Mouse (Mus musculus) kidney, postnatal 4 days (tissue): ENCODE measurements around the gene Spint5.

Experiments
- DNase-seq, 2 experiments: peaks; one replicate each; pipeline ENCODE4 v3.0.0; 2021; ENCODE audit warnings: mixed read lengths in 2 of 2

Gene Spint5

DNA sequence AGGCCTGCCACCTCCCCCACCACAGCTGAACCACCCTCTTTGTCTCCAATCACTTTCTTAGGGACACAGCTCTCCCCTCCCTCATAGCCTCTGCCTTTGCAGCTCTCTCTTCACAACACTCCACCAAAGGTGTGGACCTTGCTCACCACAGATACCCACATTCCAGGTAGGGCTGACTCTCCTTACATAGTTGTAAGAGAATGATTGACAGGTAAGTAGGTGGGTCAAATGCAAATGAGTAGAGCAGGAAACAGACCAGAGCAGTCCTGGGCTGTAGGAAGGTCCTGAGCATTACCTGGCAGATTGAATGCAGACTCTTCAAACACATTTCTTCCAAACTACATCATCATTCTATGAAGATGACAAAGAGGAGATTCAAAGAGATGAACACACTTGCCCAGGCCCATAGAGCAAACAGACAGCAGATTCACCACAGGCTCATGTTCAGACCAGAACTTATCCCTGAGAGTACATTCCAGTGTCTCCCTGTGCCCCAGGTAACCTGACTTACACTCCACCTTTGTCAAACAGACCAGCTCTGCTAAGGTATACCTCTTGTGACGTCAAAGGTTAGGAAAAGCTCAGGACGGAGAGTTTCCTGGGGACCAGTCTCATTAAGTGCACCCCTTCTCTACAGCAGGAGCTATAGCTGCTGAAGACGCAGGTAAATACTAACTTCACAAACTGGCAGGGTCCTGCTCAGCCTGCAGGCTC is 22.4 kb downstream of the Spint5 start:
- peak in 1 of 2 experiments; percentile 17 for DNase-seq

DNA sequence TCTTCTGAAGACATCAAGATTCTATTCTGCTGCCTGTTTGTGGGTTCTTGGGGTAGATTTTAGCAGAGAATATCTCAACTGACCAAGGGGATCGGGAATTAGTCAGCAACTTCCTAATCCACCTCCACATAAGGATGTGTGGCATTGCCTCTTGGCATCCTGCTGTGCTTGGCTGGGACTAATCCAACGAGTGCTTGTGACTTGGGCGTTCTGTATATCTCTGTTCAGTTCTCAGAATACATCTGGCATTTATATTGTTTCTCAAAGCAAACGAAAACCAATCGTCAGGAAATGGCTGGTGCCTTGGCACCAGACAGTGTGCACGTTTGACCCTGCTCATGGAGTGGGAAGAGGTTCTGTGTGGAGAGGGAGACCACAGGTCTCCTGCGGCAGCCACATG is 24.8 kb downstream of the Spint5 start:
- no peak for DNase-seq

DNA sequence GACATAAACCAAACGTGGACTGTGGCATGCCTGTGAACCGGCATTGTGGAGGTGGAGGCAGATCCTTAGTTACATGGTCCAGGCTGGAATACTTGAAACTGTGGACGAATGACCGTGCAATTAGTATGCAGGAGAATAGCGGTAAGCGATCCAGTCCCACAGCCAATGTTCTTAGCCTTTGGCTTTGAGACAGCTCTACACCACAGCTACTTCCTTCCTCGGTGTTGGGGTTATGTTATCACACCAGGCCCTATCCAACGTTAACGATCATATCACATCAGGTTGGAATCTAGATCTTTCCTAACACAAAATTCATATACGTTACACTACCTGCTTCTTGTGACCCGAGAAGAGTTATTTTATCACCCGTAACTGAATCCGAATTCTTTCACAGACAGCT is 29.9 kb downstream of the Spint5 start:
- DNase-seq = no peak

DNA sequence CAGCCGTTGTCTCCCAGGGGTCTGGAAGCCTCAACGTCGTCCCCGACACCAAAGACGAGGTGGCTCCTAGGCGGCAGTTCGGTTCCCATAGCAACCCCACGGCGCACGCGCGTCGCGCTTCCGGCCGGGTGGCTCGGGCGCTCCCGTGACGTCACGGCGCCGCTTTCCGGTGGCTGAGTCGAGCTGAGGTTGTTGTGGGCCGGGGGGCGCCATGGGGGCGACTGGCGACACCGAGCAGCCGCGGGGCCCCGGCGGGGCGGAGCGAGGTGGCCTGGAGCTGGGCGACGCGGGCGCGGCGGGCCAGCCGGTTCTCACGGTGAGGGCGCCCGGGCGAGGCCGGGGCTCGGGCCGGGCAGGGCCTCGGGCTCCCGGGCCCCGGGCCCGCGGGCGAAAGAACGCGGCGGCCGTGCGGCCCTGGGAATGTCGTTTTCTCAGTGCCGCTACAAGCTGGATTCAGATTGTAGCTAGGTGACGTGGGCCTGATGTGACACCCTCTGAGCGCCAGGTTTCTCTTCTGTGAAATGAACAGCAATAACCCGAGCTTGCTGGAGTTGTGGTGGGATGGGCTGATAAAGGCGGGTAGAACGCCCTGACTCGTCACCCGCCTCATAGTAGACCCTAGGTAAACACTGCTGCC is 30.9 kb downstream of the Spint5 start, which contains the start of the genes Wfdc3 and Dnttip1:
Gene Wfdc3 (minus strand): TSS at position 89 of the 637 bp plus-strand sequence.
Gene Dnttip1 (plus strand): TSS at position 141 of the 637 bp plus-strand sequence.
- DNase-seq = peak; percentile 96 to 97

DNA sequence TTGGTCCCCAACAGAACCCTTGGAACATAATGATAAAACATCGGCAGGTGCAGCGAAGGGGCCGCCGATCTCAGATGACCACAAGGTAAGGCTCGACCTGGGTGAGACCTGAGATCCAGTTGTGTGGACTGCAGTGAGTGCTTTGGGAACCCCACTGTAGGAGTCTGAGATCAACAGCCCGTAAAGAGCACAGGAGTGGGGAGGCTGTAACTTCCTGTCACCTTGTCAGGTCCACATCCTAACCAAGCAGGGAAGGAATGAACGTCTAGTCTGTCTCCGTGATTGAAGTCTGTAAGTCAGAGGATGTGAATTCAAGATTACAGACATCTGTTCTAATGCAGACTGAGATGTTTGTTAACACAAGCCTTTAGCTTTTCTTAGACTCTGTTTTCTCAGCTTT is 31.6 kb downstream of the Spint5 start:
- no peak for DNase-seq

DNA sequence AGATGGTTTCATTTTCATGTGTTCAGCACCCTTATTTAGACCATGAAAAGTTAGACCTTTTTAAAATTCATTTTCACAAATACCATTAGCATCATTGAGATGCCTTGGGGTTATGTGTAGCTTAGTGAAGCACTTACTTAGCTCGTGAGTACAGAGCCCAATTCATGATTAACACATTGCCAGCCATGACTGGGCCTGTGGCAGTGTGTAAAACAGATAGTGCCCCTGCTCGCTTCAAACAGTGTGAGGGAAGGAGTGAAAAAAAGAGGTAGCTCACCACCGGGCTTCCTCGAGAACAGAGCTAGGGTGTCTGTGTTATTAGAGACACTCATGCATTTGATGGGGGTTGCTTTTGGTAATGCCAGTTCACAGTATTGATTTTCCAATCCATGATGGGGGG is 33.1 kb downstream of the Spint5 start:
- DNase-seq = no peak

DNA sequence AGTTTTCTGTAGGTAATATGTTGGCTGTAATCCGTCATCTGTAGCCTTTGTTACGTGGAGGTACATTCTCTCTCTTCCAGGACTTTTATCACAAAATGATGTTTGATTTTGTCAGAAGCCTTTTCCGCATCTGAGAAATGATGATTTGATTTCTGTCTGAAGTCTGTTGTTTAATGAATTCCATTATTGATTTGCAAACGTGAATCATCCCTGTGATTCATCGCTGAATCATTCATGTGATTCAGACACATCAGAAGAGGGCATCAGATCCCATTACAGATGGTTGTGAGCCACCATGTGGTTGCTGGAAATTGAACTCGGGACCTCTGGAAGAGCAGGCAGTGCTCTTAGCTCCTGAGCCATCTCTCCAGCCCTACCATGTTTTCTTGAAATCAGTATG is 33.9 kb downstream of the Spint5 start:
- DNase-seq = no peak

DNA sequence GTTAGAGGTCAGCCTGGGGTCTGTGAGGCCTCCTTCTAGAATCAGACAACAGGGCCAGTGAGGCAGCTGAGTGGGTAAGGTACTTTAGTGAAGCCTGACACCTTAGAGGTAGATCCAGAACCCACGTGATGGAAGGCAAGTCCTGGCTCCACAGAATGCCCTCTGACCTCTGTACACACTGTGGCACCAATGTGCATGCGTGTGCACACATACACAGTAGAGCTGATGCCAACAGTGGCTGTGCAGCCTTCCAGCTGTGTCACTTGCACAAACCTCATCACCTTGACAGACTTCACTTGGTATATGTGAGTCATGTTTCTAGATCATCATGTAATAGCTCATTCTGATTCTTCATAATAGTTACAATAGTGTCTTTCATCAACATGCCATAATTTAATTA is 37.3 kb downstream of the Spint5 start:
- DNase-seq = no peak

DNA sequence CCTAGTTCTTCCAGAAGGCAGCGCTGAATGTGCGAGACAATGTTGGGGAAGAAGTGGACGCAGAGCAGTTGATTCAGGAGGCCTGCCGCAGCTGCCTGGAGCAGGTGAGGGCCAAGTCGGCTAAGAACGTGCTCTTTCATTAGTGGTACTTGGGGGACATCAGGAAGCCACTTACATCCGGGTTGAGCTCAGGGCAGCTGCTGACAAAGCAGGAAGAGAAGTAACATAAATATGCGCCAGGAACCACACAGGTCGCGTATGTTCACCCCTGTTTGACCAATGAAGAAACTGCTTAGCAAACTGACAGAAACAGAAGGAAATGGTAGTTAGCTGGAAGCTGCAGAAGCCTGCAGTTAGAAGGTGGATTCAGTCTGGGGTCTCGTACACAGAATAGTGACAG is 39.0 kb downstream of the Spint5 start:
- no peak for DNase-seq

DNA sequence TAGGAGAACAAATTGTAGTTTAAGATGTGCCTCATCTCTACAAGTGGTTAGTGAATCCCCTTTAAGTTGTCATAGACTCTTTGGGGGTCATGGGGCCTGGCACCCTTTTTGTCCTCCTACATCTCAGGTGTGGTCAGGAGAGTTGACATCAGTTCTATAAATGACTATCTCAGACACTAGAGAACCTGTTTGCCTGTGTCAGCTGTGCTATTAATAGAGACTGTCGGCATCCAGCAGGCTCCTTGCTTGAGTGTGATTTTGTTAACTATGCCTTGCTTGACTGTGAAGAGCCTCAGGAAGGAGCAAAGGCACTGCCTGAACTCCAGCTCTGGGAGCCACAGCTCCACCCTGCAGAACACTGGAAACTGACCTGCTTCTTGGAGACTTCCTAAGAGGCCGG is 39.7 kb downstream of the Spint5 start:
- no peak for DNase-seq

DNA sequence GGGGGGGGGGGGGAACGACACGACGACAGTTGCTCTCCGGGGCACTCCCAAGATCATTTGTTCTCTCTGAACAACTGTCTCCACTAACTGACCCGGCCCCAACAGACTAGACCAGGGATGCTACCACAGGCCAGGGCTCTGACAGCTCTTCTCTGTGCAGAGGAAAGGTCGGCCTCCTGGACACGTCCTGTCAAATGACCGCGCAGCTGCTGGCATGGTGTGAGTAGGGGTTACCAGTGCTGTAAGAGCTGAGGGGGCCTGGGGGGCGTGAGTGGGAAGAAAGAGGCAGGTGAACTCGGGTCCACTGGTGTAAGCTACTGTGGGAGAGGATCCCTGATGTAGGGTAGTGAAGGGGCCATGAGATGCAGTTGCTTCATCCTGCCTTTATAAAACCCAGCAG is 42.7 kb downstream of the Spint5 start:
- no peak for DNase-seq

DNA sequence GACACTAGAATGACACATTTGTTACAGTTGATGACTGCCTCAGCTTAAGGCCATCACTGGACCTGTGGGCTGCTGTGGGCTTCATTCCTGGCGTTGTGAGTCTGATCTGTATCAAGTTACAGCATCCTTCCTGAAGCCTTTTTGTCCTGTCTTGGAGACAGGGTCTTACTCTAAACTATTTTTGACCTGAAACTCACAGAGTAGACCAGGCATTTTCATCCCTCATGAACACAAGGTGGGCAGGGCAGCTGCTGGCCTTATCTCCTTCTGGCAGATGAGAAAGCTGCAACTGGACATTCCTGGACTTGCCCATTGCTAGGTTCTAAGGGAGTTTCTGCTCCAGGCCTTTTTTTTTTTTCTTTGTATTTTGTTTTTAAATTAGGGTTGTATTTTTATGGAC is 43.6 kb downstream of the Spint5 start:
- DNase-seq = no peak

DNA sequence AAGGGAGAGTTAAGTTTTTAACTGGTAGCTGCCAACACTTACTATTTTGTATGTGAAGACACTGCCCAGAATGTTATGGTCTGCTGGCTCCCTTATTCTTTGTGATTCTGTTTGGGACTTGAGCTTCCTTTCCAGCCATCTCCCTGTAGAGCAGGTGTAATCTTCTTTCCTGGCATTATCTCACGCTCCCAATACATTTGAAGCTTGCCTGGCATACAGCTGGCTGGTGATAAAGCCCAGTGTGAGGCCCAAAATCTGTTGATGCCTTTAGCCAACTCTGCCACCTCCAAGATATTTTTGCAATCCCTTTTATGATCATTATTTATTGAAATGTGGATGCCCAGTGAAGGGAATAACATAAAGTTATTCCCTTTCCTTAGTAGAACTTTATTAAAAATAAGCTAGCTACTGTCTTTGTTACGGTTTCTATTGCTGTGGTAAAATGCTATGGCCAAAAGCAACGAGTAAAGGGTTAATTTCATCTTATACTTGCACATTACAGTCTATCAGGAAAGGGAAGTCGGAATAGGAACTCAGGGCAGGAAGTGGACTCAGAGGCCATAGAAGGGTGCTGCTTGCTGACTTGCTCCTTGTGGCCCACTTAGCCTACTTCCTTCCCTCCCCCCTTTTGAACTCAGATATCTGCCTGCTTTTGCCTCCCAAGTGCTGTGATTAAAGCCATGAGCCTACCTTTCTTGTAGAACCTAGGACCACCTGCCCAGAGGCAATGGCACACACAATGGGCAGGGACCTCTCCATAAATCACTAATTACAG is 45.1 kb downstream of the Spint5 start:
- no peak for DNase-seq

DNA sequence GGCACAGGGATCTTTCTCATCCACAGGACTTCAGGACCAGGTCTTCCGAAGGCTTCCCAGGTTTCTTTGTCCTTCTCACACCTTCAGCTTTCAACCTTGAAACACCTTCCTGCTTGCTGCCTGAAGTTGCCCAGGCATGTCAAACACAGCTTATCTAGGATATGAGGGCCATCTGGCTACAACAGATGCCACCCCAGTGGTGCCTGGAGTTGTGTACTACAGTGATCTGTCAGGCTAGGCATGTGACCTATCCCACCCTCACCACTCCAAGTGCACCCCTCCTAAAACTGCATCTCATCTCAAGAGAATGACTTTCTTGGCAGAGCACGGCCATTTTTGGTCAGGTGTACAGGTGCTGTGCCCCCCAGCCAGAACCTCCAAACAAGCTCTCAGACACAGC is 46.4 kb downstream of the Spint5 start:
- no peak for DNase-seq

DNA sequence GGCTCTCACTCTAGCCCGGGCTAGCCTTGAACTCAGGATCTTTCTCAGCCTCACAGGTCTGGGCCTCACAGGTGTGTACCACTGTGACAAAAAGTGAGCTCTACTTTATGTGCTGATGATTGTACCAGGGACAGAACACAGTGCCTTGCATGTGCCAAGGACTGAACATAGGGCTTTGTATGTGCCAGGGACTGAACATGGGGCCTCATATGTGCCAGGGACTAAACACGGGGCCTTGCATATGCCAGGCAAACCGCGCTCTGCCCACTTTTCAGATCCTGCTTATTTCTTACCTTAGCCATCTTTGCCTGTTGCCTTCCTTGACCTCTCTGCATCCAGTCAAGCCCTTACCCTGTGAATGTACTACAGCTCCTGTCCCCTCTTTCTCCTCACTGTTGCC is 46.9 kb downstream of the Spint5 start:
- no peak for DNase-seq

DNA sequence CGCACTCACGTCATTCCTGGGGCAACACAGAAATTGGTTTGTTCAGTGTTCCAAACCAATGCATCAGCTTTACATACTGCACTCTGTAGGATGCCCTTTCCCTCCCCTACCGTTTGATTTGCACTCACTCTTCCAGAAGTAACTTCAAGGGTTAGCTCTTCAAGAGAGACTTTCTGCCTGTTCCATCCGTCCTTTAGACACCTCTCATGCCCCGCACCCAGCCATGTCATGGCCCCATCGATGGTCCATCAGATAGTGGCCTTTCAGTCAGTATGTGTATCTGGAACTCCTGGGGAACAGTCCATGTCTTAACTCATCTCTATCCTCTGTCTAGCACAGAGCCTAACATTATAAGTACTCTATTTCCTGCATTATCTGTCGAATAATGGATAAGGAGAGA is 47.5 kb downstream of the Spint5 start:
- DNase-seq = no peak

DNA sequence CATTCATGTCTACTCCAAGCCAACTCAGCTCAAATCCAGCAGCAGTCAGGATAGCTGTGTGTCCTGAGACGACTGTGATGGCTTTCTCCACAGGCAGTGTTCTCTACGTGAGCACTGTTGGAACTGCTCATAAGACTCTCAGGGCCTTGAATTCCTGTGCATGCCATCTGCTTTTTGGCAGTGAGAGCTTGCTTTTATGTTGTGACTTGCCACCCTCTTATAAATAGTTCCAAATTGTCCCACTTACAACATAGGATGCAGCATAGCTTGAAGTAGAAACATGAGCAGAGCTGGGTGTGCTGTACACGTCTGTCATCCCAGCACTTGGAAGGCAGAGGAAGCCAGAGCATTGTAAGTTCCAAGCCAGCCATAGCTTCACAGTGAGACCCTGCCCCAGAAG is 50.7 kb downstream of the Spint5 start:
- no peak for DNase-seq
